In the genomic region with DNA sequence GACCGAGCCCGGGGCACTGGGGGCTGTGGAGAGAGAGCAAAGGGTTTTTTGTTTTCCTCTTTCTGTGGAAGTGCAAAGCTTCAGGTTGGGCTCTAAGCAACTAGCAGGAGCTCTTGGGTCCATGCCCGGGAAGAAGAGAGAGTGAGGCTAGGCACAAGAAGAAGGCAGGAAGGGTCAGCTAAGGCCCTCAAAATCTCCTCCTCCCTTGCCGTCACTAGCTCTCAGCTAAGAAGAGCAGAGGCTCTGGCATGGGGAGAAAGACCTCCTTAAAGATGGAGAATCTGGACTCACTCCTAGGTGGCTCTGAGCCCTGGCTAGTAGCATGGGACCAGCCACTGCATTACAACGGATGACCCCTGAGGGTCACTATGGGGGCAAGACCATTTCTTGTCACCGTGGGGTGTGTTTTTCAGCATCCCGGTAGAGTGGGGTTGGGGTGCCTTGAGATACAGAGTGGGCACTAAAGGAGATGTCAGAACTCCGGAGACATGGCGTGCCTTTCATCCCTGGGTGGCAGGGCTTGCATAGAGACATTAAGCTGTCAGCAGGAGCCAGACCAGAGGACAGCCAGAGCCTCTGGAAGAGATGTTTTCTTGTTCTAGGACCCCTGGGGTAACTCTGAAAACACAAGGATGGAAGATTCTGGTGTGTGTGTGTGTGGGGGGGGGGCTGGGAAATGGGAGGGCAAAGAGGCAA, we compare ENCODE assay signal across 8 mouse cellular contexts. TPM values are rescaled to one million over a fixed set of nuclear protein-coding genes. Genes with fewer than 3 reads are reported as not detected.
DNase-seq lines count a peak whose midpoint lies in the region; ATAC-seq and TF ChIP-seq lines count a peak whose summit lies in the region.
"Had no signal": no experiment of that assay in that cellular context is flagged by ENCODE, and none has a peak within 500 bp of the region (broad histone marks: within the 10 kb centered on the region; RNA-seq: fewer than 3 reads in every experiment).

No protein-coding gene starts in this region.

- H3K9ac ChIP-seq in forebrain, postnatal 0 days = no peak overlapping the region
- no peak overlapping the region for H3K9ac ChIP-seq in heart, embryonic 16.5 days (ENCODE audit: low read length)
- no peak overlapping the region for H3K9ac ChIP-seq in liver, embryonic 11.5 days (ENCODE audit: low read depth, low read length)
- H3K9ac ChIP-seq: liver, embryonic 14.5 days had no signal

- no peak overlapping the region for H3K4me3 ChIP-seq in forebrain, postnatal 0 days (ENCODE audit: low read depth, low read length)
- no peak overlapping the region for H3K4me3 ChIP-seq in heart, embryonic 16.5 days (ENCODE audit: low read length)
- no peak overlapping the region for H3K4me3 ChIP-seq in liver, embryonic 11.5 days (ENCODE audit: low read depth, low read length)

- H3K27me3 ChIP-seq in forebrain, postnatal 0 days (ENCODE audit: insufficient read depth, low read length) = no peaks in the 10 kb centered on the region
- H3K27me3 ChIP-seq in heart, embryonic 16.5 days (ENCODE audit: control insufficient read depth, insufficient read depth, low read length) = no peaks in the 10 kb centered on the region
- H3K27me3 ChIP-seq in liver, embryonic 11.5 days (replicated peaks; ENCODE audit: control insufficient read depth, insufficient read depth, low read length) = peaks cover 27% of the 10 kb centered on the region

- no peak for TF ChIP-seq CTCF in forebrain, postnatal 0 days (IDR thresholded peaks at IDR 0.05; ENCODE audit: low read depth)

- no peaks in the 10 kb centered on the region for H3K36me3 ChIP-seq in forebrain, postnatal 0 days (ENCODE audit: insufficient read depth)
- no peaks in the 10 kb centered on the region for H3K36me3 ChIP-seq in heart, embryonic 16.5 days (ENCODE audit: control insufficient read depth, insufficient read depth)
- no peaks in the 10 kb centered on the region for H3K36me3 ChIP-seq in liver, embryonic 11.5 days (ENCODE audit: control insufficient read depth, insufficient read depth, low read length)

- peak; percentile 14 for ATAC-seq in forebrain, postnatal 0 days
- no peak for ATAC-seq in heart, embryonic 16.5 days (replicated peaks; ENCODE audit: extremely low read depth, insufficient read depth, low FRiP score)
- ATAC-seq in liver, embryonic 11.5 days (replicated peaks; ENCODE audit: low FRiP score) = no peak
- ATAC-seq in megakaryocyte-erythroid progenitor cell, adult 5-6 weeks (replicated peaks; ENCODE audit: low FRiP score, low TSS enrichment, poor library complexity, severe bottlenecking) = no peak

- H3K9me3 ChIP-seq in forebrain, postnatal 0 days (ENCODE audit: low read length) = no peaks in the 10 kb centered on the region
- no peaks in the 10 kb centered on the region for H3K9me3 ChIP-seq in heart, embryonic 16.5 days (replicated peaks; ENCODE audit: control insufficient read depth, low read length)
- no peaks in the 10 kb centered on the region for H3K9me3 ChIP-seq in liver, embryonic 11.5 days (ENCODE audit: control insufficient read depth, low read length)

- 0 out of 2 replicates have a peak, but pooled peaks cover 3% of the 10 kb centered on the region for H3K4me1 ChIP-seq in forebrain, postnatal 0 days (ENCODE audit: insufficient read depth)
- peaks cover 14% of the 10 kb centered on the region for H3K4me1 ChIP-seq in heart, embryonic 16.5 days (ENCODE audit: control insufficient read depth, insufficient read depth, low read length)
- H3K4me1 ChIP-seq in liver, embryonic 11.5 days (replicated peaks; ENCODE audit: control insufficient read depth, insufficient read depth, low read length) = peaks cover 23% of the 10 kb centered on the region

- peak; percentile 67 for DNase-seq in layer of hippocampus, adult 9-11 months
- DNase-seq in layer of hippocampus, postnatal 36 days = no peak
- DNase-seq in forebrain, postnatal 0 days = no peak
- DNase-seq in liver, embryonic 11.5 days (ENCODE audit: low spot score) = no peak
- DNase-seq in urinary bladder, adult 18-20 months (ENCODE audit: low spot score in 2 of 2) = no peak

- H3K4me2 ChIP-seq in forebrain, postnatal 0 days (ENCODE audit: low read depth) = no peak overlapping the region
- no peak overlapping the region for H3K4me2 ChIP-seq in heart, embryonic 16.5 days (ENCODE audit: low read depth, low read length)
- no peak overlapping the region for H3K4me2 ChIP-seq in liver, embryonic 11.5 days

- peak overlapping the region; percentile 40; the same call in 1 of the 2 replicates for H3K27ac ChIP-seq in forebrain, postnatal 0 days (ENCODE audit: low read depth, low read length)
- peak overlapping the region; percentile 54 for H3K27ac ChIP-seq in heart, embryonic 16.5 days (ENCODE audit: low read length)
- peak overlapping the region; percentile 55 for H3K27ac ChIP-seq in liver, embryonic 11.5 days (ENCODE audit: low read depth, low read length)
- H3K27ac ChIP-seq: liver, embryonic 14.5 days had no signal

- WGBS in forebrain, postnatal 0 days = 43% methylated on average over 9 of the region's 9 CpGs
- 47% methylated on average over 9 of the region's 9 CpGs for WGBS in heart, embryonic 16.5 days
- WGBS in liver, embryonic 11.5 days = 38% methylated on average over 9 of the region's 9 CpGs

RNA-seq across cellular contexts. Expression of a gene that starts 54.8 kb away (rescaled TPM):
- 10 to 100 TPM; 34.5 to 38.0 TPM for total RNA-seq in layer of hippocampus, postnatal 36 days (2021)
- total RNA-seq in forebrain, postnatal 0 days (2014; rRNA removed) = 86.6 and 102 TPM in 2 replicates
- 75.4 and 81.0 TPM in 2 replicates for polyA plus RNA-seq in forebrain, postnatal 0 days (2015; fragmentation: Nextera tagmentation; extraction: Ambion mirVana)
- polyA plus RNA-seq in heart, embryonic 16.5 days (2015; fragmentation: Nextera tagmentation; extraction: Ambion mirVana) = 25.1 and 30.2 TPM in 2 replicates
- polyA plus RNA-seq in liver, embryonic 11.5 days (2014; fragmentation: Nextera tagmentation; extraction: Ambion mirVana) = 26.0 and 29.5 TPM in 2 replicates
- total RNA-seq in megakaryocyte-erythroid progenitor cell, adult 5-6 weeks (2014; fragmentation: Nextera tagmentation) = 13.7 and 14.7 TPM in 2 replicates
- total RNA-seq in megakaryocyte-erythroid progenitor cell, adult 5-6 weeks (2017) = 10.7 and 13.7 TPM in 2 replicates
